Mouse (Mus musculus) adipocyte (in vitro differentiated cells): Measurements from ENCODE around the gene Cd247.

Experiments
- DNase-seq: peaks from one replicate; pipeline ENCODE4 v3.0.0-alpha.2; 2016; ENCODE audit warnings: low spot score

Gene Cd247

DNA sequence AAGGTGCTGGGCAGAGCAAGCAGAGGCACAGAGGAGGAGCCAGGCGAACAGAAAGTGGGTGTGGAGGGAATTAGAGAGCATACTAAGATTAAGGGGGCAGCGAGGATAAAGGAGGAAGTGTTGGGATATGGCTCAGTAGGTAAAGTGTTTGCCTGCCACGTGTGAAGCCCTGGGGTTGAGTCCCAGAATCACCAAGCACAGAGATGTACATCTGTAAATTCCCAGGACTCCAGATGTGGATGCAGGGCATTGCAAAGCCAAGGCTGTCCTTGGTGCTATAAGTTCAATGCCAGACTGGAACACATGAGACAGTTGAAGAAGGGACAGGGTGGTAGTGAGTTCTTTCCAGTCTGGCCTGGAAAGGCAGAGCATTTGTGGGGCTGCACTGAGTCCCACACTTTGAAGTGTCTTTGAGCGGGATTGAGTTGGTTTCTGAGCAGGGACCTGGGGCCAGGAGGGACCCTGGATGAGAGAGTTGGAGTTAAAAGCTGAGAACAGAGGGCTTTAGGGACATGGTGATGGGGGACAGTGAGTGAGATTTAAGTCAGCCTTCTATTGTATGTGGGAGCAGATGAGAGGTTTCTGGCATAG is 64.7 kb downstream of the Cd247 start:
- DNase-seq = no peak

DNA sequence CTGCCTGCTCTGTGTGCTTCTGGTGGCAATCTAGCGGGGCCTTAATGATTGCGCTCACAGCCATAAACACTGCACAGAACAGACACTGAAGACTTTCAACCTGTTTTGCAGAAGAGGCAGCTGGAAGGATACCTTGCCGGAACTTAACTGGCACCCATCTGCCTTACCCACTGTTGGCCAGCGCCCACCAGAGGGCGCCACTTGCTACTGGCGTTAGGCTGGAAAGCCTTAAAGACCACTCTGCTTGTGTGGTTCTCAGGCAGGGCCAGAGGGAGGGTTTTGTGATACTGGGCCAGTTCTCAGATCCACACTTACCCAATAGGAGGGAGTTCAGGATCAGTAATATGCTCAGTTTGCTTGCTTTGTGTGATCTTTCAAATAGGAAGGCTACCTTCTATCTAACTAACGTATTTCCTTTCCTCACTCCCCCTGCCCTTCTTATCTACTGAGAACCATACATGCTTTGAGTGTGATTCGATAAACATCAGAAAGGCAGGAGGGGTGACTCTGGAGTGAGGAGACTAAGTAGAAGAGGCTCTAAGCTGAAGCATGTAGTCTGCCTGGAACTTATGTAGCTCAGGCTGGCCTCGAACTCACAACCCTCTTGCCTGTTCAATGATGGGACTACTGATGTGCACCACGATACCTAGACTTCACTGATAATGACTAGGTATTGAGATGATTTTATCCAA is 65.4 kb downstream of the Cd247 start:
- peak; percentile 59 for DNase-seq

DNA sequence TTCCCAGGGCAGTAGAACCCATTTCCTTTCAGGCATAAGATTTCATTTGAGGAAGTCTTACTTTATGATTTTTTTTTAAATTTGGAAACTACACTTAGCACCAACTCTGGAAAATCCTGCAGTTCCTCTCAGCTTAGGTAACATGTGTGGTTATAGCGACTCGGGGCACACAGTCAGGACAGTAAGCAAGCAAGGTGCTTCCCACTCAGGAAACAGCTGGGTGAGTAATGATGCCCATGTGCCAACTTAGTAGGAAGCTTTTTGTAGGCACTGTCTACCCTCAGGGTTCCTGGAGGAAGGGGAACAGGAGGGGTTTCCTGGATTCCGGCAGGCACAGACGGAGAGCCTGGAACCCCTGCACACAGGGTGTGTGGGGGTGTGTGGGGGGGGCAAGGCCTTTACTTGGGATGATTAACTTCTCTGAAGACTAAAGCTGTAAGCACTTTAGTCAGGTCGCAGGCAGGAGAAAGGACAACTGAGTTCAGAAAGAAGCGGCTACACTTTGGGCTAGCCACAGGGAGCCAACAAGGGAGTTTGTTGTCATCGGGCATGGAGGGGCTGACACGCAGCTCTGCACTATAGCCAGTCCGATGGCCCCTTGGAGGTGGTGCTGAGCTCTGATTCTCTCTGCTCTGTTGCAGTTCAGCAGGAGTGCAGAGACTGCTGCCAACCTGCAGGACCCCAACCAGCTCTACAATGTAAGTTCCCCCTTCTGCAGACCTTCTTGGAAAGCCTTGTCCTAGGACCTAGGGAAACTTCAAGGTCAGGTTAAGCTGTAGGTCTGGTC is 67.5 kb downstream of the Cd247 start:
- DNase-seq = no peak

DNA sequence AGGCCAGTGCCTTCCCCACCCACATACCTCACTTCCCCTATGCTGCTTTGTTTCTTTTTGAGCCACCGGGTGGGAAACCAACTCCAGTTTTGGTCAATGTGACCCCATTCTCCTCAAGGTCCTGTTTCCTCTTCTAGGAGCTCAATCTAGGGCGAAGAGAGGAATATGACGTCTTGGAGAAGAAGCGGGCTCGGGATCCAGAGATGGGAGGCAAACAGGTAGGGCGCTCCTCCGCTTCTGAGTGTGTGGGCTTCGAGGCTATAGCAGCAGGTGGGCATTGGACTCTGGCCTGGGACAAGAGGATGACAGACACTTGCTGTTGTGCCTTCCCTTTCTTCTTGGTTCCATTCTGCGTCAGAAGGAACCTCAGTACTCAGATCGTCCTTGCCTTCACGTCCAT is 68.8 kb downstream of the Cd247 start:
- DNase-seq = no peak

DNA sequence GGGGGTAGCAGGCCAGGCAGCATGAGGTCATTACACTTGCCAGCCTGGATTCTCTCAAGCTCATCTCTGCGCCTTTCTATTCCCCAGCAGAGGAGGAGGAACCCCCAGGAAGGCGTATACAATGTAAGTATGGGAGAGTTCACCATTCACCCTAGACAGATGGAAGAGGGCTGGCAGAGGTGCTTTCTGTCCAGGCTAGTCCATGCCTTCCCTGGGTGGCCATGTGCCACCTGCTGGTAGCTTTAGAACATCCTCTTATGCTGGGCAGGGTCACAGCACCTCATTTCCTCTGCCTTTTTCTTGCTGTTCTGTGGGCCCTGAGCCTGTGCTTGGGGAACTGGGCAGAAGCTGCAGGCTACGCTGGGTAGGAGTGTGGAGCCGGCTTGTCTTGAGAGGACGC is 69.9 kb downstream of the Cd247 start:
- DNase-seq = peak; percentile 17

DNA sequence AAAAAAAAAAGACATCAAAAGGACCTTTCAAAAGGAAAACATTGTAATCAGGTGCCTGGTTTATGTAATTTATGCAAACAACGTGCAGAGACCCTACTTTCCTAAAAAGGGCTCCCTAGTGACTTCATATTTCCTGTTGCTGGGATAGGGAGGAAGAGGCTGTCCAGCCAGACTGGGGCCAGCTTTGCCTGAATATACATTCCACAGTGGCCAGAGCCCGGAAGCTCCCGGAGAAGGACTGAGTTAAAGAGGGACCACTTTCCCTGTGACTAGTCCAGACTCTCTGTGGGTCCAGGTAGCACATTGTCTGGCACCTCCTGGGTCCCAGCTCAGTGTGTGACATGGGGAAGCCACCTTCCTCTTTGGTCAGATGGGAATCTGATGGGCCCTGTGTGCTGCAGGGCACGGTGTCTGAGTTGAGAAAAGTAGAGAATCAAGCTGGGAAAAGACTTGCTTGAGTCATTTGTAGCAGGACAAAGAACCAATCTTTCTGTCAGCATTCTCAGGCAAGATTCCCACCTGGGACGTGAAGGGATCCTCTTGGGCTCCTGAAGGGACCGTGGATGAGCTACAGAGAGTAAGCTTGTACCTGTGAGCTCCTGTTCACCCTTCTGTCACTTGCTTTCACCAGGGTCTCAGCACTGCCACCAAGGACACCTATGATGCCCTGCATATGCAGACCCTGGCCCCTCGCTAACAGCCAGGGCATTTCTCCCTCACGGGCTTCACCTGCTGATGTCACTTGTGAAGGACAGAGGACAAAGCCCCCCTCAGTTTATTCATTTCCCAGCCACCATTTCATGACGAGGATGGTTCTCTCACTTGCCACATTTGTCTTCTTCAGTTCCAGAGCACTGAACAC is 72.1 kb downstream of the Cd247 start:
- DNase-seq = no peak

DNA sequence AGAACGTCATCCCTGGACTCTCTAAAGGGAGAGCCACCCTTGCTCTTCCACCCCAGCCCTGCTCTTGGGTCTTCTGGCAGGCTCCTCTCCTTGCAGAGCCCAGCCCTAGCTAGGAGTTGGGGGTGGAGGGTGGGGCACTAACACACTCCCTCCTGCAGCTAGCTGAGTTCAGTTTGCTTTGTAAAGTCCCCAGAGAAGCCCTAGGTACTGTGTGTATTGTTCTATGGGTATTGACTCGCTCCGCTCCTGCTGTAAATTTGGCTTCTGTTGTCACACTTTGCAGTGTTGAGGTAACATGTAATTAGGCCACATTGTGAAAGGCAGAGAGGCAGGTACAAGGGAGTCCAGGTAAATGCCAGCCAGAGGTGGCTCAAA is 72.7 kb downstream of the Cd247 start:
- DNase-seq = no peak

DNA sequence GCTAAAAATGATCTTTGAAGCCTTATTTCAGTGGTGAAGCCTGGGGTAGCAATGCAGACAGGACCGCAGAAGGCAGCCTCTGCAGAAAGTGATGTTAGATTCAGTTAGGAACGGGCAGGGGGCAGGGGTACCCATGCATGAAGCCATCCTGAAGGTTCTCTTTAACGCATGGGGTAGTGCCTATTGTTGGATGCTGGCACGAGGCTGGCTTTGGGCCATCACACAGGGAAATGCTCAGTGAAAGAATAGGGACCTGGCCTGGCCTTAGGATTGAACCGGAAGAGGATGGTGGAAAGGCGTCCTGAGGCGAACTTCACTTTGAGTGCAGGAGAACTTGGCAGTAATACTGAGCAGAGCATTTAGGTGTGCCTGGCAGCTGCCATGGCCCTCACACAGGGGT is 73.6 kb downstream of the Cd247 start:
- DNase-seq = no peak

DNA sequence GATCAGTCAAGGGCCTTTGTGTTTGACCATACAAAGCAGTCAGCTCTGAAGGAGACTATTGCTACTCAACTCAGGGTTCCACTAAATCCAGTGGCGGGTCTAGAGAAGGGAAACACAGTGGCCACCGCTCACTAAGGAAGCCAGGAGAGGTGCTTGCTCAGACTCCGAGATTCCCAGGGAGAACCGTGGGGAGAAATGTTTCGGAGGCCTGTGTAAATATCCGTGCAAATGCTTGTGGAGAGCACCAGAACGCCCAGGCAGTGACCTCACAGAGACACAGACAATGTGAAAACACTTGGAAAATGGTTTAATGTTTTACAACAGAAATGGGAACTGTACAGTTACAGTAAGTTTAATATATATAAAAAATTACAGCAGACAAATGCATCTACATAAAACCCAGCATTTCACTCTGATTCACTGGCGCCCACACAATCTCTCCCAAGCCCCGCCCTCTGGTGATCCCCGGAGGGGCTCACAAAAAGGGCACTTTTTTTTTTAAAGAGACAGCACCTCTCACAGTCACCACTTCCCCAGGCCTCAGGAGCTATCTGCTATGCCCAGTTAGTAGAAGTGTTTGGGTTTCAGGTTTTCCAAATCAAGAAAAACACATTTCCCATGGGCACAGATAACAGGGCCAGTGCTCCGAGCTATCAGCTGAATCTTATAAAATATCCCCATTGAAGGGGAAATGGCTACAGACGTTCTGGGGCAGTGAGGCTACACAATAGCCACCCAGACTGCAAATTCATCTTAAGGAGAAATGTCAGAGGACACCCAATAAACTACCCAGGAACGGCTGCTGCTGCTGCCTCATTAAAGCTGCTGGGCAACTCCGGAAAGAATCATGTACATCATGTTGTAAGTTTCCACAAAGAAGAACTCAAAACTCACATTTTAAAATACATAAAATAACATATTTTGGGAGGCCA is 76.6 kb downstream of the Cd247 start:
- no peak for DNase-seq

DNA sequence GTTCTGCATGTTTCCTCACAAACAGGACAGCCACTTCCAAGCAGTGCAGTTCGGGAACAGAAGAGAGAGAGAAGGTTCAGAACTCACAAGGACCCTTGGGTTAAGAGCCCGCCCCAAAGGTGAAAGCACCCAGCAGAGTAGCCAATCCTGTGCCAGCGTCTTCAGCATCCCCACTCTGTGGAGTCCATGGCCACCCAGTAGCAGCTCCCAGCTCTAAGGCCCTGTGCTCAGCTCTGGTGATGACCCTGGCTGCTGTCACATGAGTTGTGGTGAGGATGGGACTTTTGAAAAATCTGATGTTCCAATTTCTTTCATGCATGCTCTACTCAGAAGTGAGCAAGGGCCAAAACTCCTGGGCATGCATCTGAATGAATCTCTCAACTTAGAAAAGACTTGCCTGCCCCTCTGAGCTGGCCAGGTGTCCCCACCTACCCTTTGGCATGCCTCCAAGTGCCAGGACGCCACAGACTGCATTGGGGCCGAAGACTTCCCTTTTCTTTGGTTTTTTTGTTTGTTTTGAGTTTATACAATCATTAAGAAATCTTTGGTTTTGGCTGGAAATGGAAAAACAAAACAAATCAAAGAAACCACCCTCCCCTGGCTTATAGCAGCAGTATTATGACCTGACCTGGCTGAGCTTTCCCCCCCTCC is 78.3 kb downstream of the Cd247 start:
- DNase-seq = no peak

DNA sequence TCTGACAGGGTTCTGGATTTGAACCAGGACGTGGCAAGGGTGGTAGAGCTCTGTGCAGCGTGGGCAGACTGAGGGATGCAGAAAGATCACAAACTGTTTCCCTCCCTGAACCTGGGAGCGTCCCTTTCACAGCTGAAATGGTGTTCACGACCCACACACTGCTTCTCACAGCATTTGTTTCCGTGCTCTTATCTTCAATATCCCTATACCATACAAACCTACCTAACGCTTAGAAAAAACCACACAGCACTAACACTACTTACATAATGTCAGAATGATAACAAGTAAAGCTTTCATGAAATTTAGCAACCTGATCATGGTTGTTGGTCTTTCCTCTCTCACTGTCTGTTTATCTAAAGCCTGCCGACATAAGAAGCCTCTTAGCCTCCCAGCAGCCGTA is 80.2 kb downstream of the Cd247 start:
- no peak for DNase-seq

DNA sequence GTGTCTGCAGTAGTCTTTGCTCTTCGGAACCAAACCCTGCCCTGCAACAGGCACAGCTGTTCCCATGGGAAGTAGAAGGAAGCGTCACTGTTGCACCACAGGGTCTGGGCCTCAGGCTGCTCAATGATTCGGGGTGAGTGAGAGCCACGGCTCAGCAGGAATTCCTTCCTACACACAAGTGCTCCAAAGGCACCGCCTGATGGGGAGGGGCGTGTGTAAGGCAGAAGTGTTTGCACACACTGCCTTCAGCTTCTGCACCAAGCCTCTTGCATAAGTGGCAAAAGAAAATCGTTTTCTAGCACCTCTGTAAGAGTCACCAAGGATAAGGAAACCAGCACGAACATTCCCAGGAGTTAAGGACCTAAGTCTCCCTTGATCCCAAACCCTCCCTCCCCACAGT is 86.2 kb downstream of the Cd247 start:
- peak; percentile 6 for DNase-seq

DNA sequence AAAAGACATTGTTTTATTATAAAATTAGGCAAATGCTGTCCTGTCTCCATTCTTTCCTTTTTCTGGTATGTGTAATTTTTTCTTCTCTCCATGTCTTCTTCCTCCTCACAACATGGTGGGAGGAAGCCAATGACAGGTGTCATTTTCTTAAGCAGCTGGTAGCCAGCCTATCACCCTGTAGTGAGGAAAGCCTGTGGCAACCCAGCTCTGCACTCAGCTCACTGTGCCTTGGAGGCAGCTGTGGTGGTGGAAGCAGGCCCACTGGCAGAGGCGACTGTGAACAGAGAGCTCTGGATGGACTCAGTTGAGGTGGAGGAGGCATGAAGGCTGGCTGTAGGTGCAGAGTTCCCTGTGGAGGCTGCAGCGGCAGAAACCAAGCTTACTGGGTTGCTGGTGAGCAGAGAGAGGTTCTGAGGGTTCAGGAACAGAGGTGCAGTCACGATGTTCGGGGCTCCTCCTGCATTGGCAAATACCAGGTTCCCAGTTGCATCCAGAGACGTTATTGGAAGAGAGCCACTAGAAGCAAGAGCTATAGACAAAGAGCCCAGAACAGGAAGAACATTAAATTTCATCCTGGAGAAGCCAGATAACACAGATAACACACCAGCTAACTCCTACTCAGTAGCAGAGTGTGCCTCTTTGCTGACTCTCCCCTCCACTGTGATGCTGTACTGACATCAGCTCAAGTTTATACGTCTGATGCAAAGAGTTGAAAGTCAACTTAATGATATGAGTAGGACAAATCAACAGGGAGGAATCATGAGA is 87.2 kb downstream of the Cd247 start:
- DNase-seq = no peak

DNA sequence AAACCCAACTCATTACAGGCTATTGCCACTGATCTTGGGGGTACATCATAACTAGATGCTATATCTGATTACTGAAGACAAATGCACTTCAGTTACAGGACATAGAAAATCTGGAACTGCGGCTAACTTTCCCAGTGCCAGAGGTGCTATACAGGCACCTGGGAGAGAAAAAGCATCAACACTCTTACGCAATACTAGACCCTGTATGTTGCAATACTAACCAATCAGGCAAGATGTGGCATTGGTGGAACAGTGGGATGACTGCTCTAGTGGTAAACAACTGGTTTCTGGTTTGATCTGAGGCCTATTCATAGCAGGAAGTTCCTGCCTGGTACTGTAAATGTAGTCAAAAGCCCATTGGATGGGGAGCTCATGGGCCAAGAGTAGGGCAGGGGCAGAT is 90.3 kb downstream of the Cd247 start:
- DNase-seq = no peak

DNA sequence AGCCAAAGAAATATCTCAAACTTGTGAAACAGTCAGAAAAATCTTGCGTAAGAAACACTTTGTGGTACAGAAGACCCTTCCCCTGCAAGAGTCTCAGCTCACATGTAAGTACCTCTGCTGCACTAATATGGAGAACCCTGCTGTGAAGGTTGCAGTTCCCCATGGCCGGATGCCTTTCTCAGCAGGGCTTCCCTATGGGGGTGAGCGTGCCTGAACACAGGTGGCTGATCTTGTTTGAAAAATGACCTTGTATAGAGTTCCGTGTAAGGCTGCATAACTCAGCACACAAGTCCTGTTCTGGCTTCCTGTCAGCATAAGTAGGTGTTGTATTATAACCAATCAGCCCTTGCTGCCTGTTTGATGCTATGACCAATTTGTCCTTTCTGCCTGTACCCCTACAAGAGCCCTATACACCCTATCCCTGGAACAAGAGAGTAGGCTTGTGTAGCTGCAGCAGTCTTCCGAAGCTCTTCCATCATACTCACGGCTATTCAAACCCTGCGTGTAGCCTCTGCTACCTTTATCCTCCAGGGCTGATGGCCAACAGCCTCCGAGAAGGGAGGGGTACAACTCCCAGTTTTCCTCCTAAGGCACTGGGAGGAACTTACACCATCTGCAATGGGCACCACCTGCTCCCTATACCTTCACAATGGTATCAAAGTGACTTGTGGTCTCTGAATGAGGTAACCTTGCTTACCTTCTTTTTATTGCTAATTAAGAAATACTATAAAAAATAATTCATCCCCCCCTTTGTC is 93.8 kb downstream of the Cd247 start:
- no peak for DNase-seq

DNA sequence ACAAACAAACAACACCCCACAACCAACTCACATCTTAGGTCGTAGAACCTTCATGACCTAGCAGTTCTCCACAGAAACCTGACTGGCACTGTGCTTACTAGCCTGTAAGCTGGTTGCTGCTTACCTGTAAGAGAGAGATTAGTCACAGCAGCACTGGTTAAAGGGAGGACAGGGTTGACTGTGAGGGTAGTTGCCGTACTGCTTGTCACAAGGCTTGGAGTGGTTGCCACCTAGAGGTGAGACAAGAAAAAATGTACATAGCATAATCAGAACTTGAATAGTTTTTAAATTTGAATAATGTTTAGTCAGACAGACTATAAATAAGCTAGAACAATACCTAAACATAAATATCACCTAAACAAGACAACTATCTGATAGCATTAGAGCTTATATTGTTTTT is 103.2 kb downstream of the Cd247 start:
- DNase-seq = no peak

DNA sequence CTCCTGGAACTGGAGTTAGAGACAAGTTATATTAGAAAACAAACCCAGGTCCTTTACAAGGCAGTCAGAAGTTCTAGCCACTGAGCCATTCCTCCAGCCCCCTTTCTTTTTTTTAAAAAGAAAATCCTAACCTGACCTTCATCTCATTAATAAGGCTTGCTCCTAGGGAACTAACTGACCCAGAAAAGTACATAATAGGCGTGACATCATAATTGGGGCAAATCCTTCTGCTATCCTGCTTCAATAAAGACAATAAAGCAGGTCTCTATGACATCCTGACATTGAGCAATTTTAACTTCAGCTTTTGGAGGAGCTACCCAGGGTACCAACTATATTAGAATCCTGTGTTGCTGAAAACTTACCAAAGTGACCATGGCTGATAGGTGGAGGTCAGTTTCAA is 115.1 kb downstream of the Cd247 start:
- DNase-seq = no peak

DNA sequence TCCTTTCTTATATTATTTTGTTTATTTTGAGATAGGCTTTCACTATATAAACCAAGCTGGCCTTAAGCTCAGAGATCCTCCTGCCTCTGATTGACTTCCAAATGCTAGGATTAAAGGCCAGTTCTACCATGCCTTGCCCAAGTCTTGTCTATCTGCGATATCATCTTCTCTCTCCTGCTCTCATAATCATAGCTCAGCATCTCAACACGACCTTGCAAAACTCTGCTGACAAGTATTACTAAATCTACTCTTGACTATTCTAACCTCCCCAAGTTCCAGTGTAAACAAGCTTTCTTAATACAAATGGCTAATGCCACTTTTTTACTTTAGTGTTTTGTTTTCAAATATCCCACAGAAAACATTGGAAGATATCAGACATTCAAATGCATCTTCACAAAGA is 119.7 kb downstream of the Cd247 start:
- no peak for DNase-seq

DNA sequence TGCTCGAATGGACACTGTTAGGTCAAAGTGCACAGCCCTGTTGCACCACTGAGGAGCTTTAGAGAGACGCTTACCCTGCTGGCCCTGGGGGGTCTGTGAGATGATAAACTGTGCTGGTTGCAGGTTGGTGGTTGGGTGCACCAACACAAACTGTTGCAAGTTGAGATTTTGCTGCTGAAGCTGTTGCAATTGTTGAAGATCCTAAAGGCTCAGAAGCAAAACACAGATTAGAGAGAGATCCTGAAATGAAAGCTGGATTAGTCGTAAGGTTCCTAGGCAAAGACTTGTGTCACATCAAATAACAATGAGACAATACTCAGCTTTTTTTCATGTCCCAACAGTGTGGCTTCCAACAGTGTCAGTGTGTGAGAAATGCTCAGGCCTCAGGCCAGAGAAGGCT is 120.3 kb downstream of the Cd247 start:
- DNase-seq = peak; percentile 3
